Mouse (Mus musculus) lung, embryonic 15.5 days (tissue): ENCODE measurements around the gene Def8. TPM values are rescaled to one million over a fixed set of nuclear protein-coding genes. Genes with fewer than 3 reads are reported as not detected.
"Not testable (repeated sequence)": the region's sequence is repeated elsewhere in the genome, so short reads cannot be mapped to it uniquely, and the experiment has no call there.

Experiments used
- ATAC-seq: fragments of 200-750 bp; cut with Nextera tagmentation; 2 replicates; pipeline ENCODE4 v1.8.0; 2017; ENCODE audit warnings: moderate number of reproducible peaks, borderline replicate concordance; ENCODE audit not compliant: low FRiP score, low TSS enrichment; ENCODE audit errors: extremely low read depth
- H3K27ac ChIP-seq: fragments of 300-500 bp; sonication (generic); 2 replicates; pipeline ENCODE4 v1.5.1; 2015; ENCODE audit warnings: moderate library complexity, mild to moderate bottlenecking, inconsistent platforms
- H3K27me3 ChIP-seq: fragments of 300-500 bp; sonication (generic); 2 replicates; pipeline ENCODE4 v1.6.1; 2015; ENCODE audit warnings: inconsistent platforms
- H3K36me3 ChIP-seq: fragments of 300-500 bp; sonication (generic); 2 replicates; pipeline ENCODE4 v1.6.1; 2015; ENCODE audit warnings: inconsistent platforms
- H3K4me1 ChIP-seq: fragments of 300-500 bp; sonication (generic); 2 replicates; pipeline ENCODE4 v1.6.1; 2015; ENCODE audit warnings: inconsistent platforms
- H3K4me2 ChIP-seq: fragments of 300-500 bp; sonication (generic); 2 replicates; pipeline ENCODE4 v1.6.1; 2015; ENCODE audit warnings: inconsistent platforms, mild to moderate bottlenecking, moderate library complexity
- H3K4me3 ChIP-seq: fragments of 300-500 bp; sonication (generic); 2 replicates; pipeline ENCODE4 v1.5.1; 2015; ENCODE audit warnings: mild to moderate bottlenecking, inconsistent platforms
- H3K9ac ChIP-seq: fragments of 300-500 bp; sonication (generic); 2 replicates; pipeline ENCODE4 v1.6.1; 2015; ENCODE audit warnings: inconsistent platforms
- H3K9me3 ChIP-seq: fragments of 300-500 bp; sonication (generic); 2 replicates; pipeline ENCODE4 v1.6.1; 2016; ENCODE audit warnings: inconsistent platforms
- WGBS: fragments of 180-500 bp; shearing (Covaris S2); methylation state at CpG from one replicate; pipeline ENCODE4 v1.1.7; 2015; 5-methylcytosine and 5-hydroxymethylcytosine counted together
- polyA plus RNA-seq: library from polyadenylated mRNA; unstranded; fragments of >200 nt; fragmentation: Nextera tagmentation; extraction: Ambion mirVana; gene quantifications from 2 replicates; pipeline ENCODE4 v1.2.1, GENCODE M21; 2015

Def8 gene
- polyA plus RNA-seq, 1 experiment from 2014 or later = 31.1 TPM

DNA sequence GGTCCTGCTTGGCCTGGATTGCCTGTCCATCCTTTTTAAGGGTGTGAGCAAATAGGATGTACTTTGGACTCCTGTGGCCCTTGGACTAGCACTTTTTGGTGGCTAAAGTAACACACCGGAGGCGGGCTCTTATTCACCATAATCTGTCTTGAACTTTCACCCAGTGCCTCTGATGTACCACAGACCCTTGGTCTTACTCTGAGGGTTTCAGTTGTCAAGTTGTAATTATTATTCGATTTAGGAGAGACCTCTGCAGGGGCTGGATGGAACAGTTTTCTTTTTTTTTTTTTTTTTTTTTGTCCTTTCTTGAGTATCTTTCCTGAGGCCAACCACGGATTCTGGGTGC lies 20.2 kb downstream of the Def8 start:
- no peak overlapping the region for H3K27ac ChIP-seq

DNA sequence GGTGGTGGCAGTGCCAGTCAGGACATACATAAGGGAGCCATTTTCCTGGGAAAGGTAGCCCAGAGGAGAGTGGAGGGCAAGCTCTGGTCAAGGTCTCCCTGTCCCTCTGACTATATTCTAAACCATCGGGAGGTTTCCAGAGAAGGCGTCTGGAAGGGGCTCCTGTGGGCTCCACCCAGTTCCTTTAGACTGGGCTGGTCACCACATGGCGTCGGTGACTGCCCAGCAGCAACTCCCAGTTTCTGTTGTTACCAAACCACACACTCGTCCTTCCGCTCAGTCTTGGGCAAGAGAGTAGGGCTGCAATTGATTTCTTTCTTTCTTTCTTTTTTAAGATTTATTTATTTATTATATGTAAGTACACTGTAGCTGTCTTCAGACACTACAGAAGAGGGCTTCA lies 20.8 kb downstream of the Def8 start:
- Histone ChIP-seq H3K9me3 (no peaks in the 10 kb centered on the region), H3K4me1 (peaks cover 7% of the 10 kb centered on the region; the same call in 1 of the 2 replicates), H3K27me3 (no peaks in the 10 kb centered on the region; the same call in 1 of the 2 replicates), H3K4me2 (no peak overlapping the region), H3K36me3 (no peaks in the 10 kb centered on the region), H3K27ac (no peak overlapping the region), H3K9ac (no peak overlapping the region), H3K4me3 (peak overlapping the region; percentile 69; the same call in 1 of the 2 replicates)
- ATAC-seq = no peak
- 83% methylated on average over 6 of the region's 6 CpGs for WGBS

More for the DNA sequence above, 20.2 kb downstream of the Def8 start:
- WGBS = 23% methylated on average over 4 of the region's 4 CpGs
- H3K4me2 ChIP-seq = peak overlapping the region; percentile 66
- H3K4me1 ChIP-seq = peaks cover 7% of the 10 kb centered on the region; the same call in 1 of the 2 replicates
- peak overlapping the region; percentile 75 for H3K9ac ChIP-seq
- no peaks in the 10 kb centered on the region; the same call in 1 of the 2 replicates for H3K27me3 ChIP-seq
- H3K9me3 ChIP-seq = no peaks in the 10 kb centered on the region
- 0 out of 2 replicates have a peak, but pooled peaks have one; percentile 3 for ATAC-seq
- no peaks in the 10 kb centered on the region for H3K36me3 ChIP-seq
- H3K4me3 ChIP-seq = peak overlapping the region; percentile 69

DNA sequence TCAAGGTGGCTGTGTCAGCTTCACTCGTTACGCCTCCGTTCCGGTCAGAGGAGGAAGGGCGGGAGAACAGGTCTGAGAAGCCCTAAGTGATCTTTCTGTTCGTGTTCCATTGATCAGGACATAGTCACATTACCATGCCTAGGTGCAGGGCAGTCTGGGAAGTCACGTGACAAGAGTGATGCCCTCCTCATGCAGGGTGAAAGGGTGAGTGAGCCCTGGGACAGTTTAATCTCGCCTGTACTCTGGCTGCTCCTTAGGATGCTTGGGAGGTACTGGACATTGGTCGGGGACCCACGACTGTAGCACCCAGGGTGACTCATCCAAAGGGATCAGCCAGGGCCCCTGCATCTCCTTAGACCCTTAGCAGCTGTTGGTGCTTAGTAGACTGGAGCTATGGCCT lies 22.7 kb downstream of the Def8 start:
- Histone ChIP-seq H3K36me3 (0 out of 2 replicates have a peak, but pooled peaks cover 2% of the 10 kb centered on the region), H3K9ac (no peak overlapping the region), H3K9me3 (no peaks in the 10 kb centered on the region), H3K4me2 (no peak overlapping the region), H3K4me1 (peaks cover 7% of the 10 kb centered on the region; the same call in 1 of the 2 replicates), H3K27me3 (no peaks in the 10 kb centered on the region; the same call in 1 of the 2 replicates), H3K27ac (no peak overlapping the region), H3K4me3 (no peak overlapping the region)
- ATAC-seq = no peak
- 77% methylated on average over 10 of the region's 10 CpGs for WGBS

DNA sequence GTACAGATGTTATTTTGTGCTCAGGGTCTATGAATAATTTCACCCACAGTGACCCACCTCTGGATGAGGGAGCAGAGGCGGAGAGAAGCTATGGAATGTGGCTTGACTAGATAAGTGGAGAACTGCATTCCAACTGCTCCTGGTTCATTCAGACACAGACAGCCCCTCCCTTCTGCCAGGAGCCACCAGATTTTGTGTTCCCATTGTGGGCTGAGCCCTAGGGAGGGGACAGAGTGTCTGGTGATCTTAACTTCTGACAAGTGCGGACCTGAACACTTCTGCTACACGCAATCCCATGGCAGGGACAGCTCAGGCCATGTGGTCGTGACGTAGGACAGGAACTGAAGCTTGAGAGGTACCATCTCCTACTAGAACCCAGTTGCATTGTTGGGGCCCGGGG lies 23.5 kb downstream of the Def8 start:
- Histone ChIP-seq H3K4me1 (peaks cover 7% of the 10 kb centered on the region; the same call in 1 of the 2 replicates), H3K9ac (no peak overlapping the region), H3K4me3 (no peak overlapping the region), H3K9me3 (no peaks in the 10 kb centered on the region), H3K36me3 (0 out of 2 replicates have a peak, but pooled peaks cover 2% of the 10 kb centered on the region), H3K4me2 (no peak overlapping the region), H3K27me3 (no peaks in the 10 kb centered on the region; the same call in 1 of the 2 replicates), H3K27ac (no peak overlapping the region)
- no peak for ATAC-seq
- 65% methylated on average over 6 of the region's 6 CpGs for WGBS

DNA sequence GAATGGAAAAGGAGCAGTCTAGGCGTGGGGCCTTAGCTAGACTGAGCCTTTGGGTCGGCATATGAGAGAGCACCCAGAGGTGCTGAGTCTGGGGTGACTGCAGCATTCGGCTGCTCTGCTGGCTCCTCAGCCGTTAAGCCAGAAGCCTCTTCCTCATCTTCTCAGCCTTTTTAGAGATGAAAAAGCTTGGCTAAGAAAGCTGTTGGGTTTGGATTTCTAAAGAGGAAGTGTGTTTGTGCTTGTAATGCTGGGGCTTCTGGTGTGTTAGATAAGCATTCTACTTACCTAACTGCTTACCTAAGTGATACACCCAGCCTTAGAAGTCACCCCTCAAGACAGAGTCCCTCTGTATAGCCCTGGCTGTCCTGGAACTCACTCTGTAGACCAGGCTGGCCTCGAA lies 27.5 kb downstream of the Def8 start:
- no peak for ATAC-seq
- Histone ChIP-seq H3K9me3 (no peaks in the 10 kb centered on the region), H3K4me3 (no peak overlapping the region), H3K9ac (no peak overlapping the region), H3K27ac (no peak overlapping the region), H3K27me3 (no peaks in the 10 kb centered on the region), H3K36me3 (peaks cover 24% of the 10 kb centered on the region), H3K4me2 (no peak overlapping the region), H3K4me1 (no peaks in the 10 kb centered on the region)
- WGBS = 83% methylated on average over 5 of the region's 5 CpGs

DNA sequence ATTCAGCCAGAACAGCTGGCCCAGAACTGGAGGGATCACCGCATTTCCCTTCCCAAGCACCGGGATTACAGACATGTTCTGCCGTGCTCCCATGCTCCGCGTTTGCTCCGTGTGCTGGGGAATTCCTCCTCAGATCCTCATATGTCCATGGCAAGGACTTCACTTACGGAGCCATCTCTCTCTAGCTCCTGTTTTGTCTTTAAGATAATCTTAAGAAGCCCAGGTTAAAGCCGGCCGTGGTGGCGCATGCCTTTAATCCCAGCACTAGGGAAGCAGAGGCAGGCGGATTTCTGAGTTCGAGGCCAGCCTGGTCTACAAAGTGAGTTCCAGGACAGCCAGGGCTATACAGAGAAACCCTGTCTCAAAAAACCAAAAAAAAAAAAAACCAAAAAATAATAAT lies 28.4 kb downstream of the Def8 start:
- not testable (repeated sequence) for H3K27ac ChIP-seq, H3K9me3 ChIP-seq, H3K4me1 ChIP-seq, H3K4me2 ChIP-seq, H3K4me3 ChIP-seq, ATAC-seq, H3K9ac ChIP-seq, H3K27me3 ChIP-seq
- peaks cover 24% of the 10 kb centered on the region for H3K36me3 ChIP-seq
- 94% methylated on average over 12 of the region's 12 CpGs for WGBS

DNA sequence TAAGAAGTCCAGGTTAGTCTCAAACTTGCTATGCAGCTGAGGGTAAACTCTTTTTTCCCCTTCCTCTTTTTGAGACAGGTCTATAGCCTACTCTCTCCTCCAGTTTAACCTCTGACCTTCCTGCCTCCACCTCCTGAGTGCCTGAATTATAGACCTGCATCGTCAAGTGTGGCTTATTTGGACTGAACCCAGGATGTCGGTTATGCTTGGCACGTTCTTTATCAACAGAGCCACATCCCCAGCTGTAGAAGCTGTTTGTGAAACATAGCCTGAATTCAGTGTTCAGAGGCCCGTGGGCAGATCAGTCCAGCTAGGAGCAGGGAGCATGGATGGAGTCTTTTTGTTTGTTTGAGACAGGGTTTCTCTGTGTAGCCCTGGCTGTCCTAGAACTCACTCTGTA lies 28.8 kb downstream of the Def8 start:
- peaks cover 24% of the 10 kb centered on the region for H3K36me3 ChIP-seq
- H3K27ac ChIP-seq = no peak overlapping the region
- H3K4me1 ChIP-seq = no peaks in the 10 kb centered on the region
- H3K4me3 ChIP-seq = no peak overlapping the region
- H3K9me3 ChIP-seq = no peaks in the 10 kb centered on the region
- no peak overlapping the region for H3K9ac ChIP-seq
- no peak overlapping the region for H3K4me2 ChIP-seq
- no peak for ATAC-seq
- no peaks in the 10 kb centered on the region for H3K27me3 ChIP-seq
- WGBS = 73% methylated on average over 4 of the region's 4 CpGs

DNA sequence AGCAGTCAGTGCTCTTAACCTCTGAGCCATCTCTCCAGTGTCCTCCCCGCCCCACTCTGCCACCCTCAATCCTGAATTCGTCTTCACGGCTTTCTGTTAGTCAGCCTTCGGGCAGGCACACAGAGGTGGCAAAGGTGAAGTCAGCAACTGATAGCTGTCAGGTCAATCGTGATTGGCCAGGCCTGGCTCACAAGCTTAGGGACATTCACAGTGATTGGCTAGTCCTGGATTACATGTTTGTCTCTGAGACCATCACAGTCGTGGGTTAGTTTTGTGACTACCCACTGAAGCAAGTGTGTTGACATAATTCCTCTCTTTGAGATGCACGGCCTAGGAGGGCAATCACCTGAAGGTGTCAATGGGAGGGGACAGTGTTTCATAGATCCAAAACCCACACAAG lies 30.0 kb downstream of the Def8 start:
- Histone ChIP-seq H3K4me2 (no peak overlapping the region), H3K36me3 (peaks cover 24% of the 10 kb centered on the region), H3K9ac (no peak overlapping the region), H3K27me3 (no peaks in the 10 kb centered on the region), H3K27ac (no peak overlapping the region), H3K4me1 (no peaks in the 10 kb centered on the region), H3K4me3 (no peak overlapping the region), H3K9me3 (no peaks in the 10 kb centered on the region)
- 71% methylated on average over 7 of the region's 7 CpGs for WGBS
- ATAC-seq = no peak

DNA sequence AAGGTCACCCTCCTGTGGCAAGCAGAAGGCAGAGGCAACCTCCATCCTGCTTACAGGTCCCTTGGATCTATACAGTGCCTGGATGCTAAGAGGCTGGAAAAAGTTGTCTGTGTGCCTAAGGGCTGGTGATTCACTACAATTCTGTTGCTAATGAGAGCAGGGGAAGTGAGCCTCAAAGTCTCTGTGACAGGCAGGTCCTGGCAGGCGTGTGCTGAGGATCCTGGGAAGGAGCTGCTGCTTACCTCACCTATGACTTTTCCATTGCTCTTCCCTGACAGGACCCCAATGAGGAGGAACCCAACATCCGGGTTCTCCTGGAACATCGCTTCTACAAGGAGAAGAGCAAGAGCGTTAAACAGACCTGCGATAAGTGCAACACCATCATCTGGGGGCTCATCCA lies 30.6 kb downstream of the Def8 start:
- H3K9ac ChIP-seq = no peak overlapping the region
- H3K4me1 ChIP-seq = no peaks in the 10 kb centered on the region
- H3K27ac ChIP-seq = no peak overlapping the region
- 80% methylated on average over 5 of the region's 5 CpGs for WGBS
- no peak overlapping the region for H3K4me2 ChIP-seq
- H3K4me3 ChIP-seq = no peak overlapping the region
- H3K27me3 ChIP-seq = no peaks in the 10 kb centered on the region
- no peaks in the 10 kb centered on the region for H3K9me3 ChIP-seq
- H3K36me3 ChIP-seq = peaks cover 30% of the 10 kb centered on the region
- ATAC-seq = no peak

DNA sequence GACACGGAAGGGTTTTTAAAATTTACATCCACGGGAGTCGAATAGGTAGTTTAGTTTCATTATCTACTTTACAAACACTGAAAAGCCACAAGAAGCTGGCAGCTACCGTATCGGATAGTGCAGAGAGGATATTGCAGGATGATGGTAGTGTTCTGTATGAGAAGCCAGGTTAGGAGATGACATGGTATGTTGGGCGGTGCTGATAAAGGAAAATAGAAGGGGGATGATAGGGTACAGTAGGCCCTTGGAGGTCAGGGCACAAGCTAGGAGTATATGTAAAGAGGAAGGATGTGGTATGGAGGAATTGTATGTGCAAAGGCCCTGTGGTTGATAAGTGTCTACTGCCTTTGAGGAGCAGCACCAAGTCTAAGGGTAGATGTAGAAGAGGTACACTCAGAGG lies 31.2 kb downstream of the Def8 start:
- ATAC-seq = no peak

DNA sequence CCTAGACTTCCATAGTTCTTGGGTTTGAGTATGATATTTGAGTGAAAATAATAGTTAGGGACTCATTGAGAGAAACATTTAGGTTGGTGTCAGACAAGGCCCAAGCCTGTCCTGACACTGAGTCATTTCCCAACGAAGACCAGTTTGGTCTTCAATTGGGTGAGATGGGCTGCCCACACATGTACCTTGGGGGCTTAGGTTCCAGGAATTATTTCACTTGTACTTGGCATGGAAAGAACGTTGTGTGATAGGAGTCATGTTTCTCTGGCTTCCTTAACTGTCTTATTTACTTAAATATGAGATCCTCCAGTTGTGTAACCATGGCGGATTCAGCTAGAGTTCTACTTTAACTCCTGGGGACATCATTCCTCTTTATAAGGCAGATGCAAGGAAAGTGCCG lies 40.3 kb downstream of the Def8 start:
- Histone ChIP-seq H3K4me1 (no peaks in the 10 kb centered on the region), H3K9ac (no peak overlapping the region), H3K36me3 (peaks cover 16% of the 10 kb centered on the region; the same call in 1 of the 2 replicates), H3K4me2 (no peak overlapping the region), H3K9me3 (no peaks in the 10 kb centered on the region), H3K27ac (no peak overlapping the region), H3K4me3 (no peak overlapping the region), H3K27me3 (no peaks in the 10 kb centered on the region)
- no peak for ATAC-seq
- WGBS = 85% methylated on average over 4 of the region's 4 CpGs

More for the DNA sequence above, 31.2 kb downstream of the Def8 start:
- Histone ChIP-seq H3K4me1 (no peaks in the 10 kb centered on the region), H3K9ac (no peak overlapping the region), H3K27me3 (no peaks in the 10 kb centered on the region), H3K4me3 (no peak overlapping the region), H3K27ac (no peak overlapping the region), H3K4me2 (no peak overlapping the region), H3K36me3 (peaks cover 33% of the 10 kb centered on the region), H3K9me3 (no peaks in the 10 kb centered on the region)
- WGBS = 92% methylated on average over 6 of the region's 6 CpGs

DNA sequence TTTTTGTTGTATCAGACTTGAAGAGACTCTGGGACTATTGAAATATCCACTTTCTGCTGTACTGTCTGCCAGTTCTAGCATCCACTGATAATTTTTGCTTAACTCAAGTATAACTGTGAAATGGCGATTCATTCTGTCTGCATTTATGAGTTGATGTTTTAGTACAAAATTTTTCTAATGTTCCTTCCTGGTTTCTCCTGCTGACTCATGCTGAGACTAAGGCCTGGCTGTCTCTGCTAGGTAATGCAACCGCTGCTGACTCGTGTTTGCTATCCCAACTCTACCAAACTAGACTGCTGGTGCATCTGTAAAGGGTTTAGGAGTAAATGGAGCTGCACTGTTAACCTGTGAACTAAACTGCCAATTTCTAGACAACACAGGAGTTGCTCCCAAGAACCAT lies 44.1 kb downstream of the Def8 start:
- ATAC-seq = no peak
- Histone ChIP-seq H3K4me3 (no peak overlapping the region), H3K9me3 (no peaks in the 10 kb centered on the region), H3K4me1 (no peaks in the 10 kb centered on the region), H3K4me2 (no peak overlapping the region), H3K36me3 (no peaks in the 10 kb centered on the region), H3K27ac (no peak overlapping the region), H3K27me3 (no peaks in the 10 kb centered on the region), H3K9ac (no peak overlapping the region)
- 71% methylated on average over 3 of the region's 3 CpGs for WGBS

DNA sequence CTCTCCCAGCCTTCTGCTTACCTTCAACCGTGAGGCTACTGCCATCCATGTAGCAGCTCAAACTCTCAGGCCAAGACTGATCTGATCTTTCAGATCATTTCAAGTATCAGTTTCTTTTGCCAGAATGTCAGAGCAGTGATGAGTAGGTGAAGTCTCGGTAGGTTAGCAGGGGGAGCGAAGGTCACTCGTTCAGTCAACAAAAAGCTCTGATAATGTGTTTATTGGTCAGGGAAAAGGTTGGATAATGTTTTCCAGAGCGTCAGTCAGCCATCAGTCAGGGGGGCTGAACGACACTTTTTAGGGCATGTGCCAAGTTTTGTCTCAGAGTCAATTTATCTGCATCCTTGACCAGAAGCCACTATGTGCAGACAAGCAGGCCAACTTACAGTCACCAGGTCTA lies 49.7 kb downstream of the Def8 start:
- not testable (repeated sequence) for ATAC-seq, H3K9me3 ChIP-seq, H3K4me3 ChIP-seq, H3K9ac ChIP-seq, H3K4me2 ChIP-seq, H3K4me1 ChIP-seq, H3K27ac ChIP-seq, H3K27me3 ChIP-seq, H3K36me3 ChIP-seq
- WGBS = 55% methylated on average over 6 of the region's 6 CpGs
